Mouse (Mus musculus): ENCODE measurements at regions not wholly inside any gene's neighbourhood (a gene's known extent, or its start where the extent isn't known, plus 50 kb on each side); places are given as distances from the start of the nearest gene placed in this dataset.

GRCm38 (mm10) chr11:57432299-57432698 is 86.1 kb downstream of the Fam114a2 start:
- DNase-seq (ENCODE audit: low read depth, low spot score): no peak

- no peak for DNase-seq (ENCODE audit: low read depth, low spot score)
Observed at GRCm38 (mm10) chr11:57431886-57432285, 86.5 kb downstream of the Fam114a2 start.

GRCm38 (mm10) chr11:57426046-57426805 is 92.2 kb downstream of the Fam114a2 start:
- DNase-seq (ENCODE audit: low read depth, low spot score): peak; percentile 36

- no peak for DNase-seq (ENCODE audit: low read depth, low spot score)
Observed at GRCm38 (mm10) chr11:57419416-57419815, 99.0 kb downstream of the Fam114a2 start.

DNA sequence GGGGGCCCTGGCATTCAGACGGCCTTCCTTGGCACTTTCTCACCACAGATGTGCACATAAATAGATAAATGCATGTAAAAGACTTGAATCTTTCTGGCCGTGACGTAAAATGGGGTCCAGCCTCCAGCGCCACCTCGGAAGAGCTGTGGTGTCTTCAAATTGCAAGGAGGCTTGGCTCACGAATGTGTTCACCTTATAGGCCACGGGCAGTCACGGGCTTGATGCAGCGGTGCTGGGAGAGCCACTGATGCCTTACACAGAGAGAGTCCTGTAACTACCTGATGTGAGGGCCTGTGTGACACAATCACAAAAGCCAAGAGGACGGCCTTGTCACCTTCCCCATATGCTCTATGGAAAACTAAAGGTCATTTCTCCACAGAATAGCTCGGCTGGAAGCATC is 102.4 kb downstream of the Fam114a2 start:
- no peak for DNase-seq (ENCODE audit: low read depth, low spot score)

DNA sequence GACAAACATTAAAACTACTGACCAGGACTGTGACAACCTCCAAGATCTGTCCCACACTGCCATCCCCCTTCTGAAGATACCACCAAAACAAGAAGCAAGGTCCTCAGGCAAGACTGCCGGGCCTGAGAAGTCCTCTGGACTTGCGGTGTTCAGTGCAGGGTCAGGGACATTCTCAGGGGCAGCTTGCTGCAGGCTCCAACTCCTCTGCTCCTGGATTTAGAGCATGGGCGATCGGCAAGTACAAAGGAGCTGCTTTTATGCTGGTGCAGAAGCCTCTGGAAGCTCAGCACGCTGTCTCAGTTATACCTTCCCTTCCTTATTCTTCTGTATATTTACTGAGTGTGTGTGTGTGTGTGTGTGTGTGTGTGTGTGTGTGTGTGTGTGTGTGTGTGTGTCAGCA is 103.2 kb downstream of the Fam114a2 start:
- DNase-seq (ENCODE audit: low read depth, low spot score): no peak

DNA sequence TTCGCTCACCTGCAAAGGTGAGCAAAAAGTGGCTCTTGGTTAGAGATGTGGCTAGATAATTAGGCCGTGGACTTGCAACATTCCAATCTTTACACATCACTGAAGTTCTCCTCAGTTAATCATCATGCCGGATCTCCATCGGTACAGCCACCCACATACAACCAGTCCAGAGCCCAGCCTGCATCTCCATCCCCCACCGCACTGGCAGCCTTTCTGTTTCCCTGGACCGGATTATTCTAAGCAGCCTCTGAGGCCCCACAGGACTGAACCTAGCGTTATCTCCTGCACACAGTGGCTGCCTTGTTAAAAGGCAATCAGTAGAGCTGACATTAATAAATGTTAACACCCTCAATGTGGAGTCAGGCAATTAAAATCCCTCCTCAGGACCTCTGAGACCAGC is 103.7 kb downstream of the Fam114a2 start:
- DNase-seq (ENCODE audit: low read depth, low spot score): no peak

DNA sequence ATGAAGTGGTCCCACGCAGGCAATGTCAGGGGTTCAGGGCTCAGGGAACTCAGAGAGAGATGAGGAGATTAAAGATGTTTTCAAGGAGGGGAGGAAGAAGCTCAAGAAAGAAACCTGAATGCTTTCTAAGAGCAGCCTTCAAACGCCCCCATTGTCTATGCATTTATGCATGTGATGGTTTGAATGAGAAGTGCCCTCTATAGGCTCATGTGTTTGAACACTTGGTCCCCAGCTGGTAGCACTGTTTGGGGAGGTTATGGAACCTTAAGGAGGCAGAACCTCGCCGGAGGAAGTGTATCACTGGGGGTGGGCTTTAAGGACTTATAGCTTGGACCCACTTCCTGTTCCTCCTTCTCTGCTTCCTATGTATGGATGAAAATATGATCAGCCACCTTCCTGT is 105.1 kb downstream of the Fam114a2 start:
- no peak for DNase-seq (ENCODE audit: low read depth, low spot score)

DNA sequence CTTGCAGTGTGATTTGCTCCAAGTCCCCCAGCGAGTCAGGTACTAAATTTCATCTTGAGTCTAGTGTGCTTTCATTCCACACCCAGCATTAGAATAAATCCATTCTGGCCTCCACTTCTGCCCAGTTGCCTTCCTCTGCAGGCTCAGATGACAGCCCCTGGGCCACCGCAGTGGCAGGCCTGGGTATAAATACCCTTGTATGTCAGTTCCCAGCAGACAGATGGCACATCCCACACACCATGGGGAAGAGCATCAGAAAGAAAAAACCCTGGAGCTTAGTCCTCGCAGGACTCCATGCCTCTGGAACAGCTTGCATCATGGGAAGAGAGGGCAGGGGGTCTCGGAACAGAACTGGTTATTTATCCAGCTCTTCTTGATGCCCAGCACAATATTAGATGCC is 105.7 kb downstream of the Fam114a2 start:
- DNase-seq (ENCODE audit: low read depth, low spot score): no peak

- no peak for DNase-seq (ENCODE audit: low read depth, low spot score)
Observed at GRCm38 (mm10) chr11:57404172-57404571, 114.2 kb downstream of the Fam114a2 start.

DNA sequence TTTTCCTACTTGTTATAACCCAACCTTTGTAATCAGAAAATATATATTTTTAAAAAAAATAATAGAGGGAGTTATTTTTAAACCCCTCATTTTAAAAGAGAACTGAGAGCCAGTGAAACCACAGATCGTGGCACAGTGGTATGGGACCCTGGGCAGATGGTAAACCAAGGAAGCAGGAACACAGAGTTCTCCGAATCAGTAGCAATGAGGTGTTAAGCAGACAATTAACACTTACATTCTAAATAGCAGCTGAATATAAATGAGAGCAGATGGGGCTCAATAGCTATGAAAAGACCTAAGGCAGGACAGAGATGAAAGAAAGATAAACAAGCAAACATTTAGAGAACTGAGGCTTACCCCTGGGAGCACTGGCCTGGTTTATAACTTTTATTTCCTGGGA is 116.8 kb downstream of the Fam114a2 start:
- DNase-seq (ENCODE audit: low read depth, low spot score): no peak

GRCm38 (mm10) chr11:57399366-57399765 is 119.1 kb downstream of the Fam114a2 start:
- DNase-seq (ENCODE audit: low read depth, low spot score): no peak

GRCm38 (mm10) chr11:57396429-57396828 is 122.0 kb downstream of the Fam114a2 start:
- DNase-seq (ENCODE audit: low read depth, low spot score): no peak

GRCm38 (mm10) chr11:57390826-57391225 is 127.6 kb downstream of the Fam114a2 start:
- no peak for DNase-seq (ENCODE audit: low read depth, low spot score)

All from ZHBTc4 (cell line).